Mouse (Mus musculus) spleen, adult 12 weeks (tissue): ENCODE data around the gene Rundc1.
A peak's percentile ranks its signal among the peaks of the same experiment; 100 is the strongest.
"Not testable (repeated sequence)": the region's sequence is repeated elsewhere in the genome, so short reads cannot be mapped to it uniquely, and the experiment has no call there.

ENCODE experiments used
- DNase-seq: peaks from one replicate; pipeline ENCODE4 v3.0.0; 2022; ENCODE audit warnings: low spot score

Rundc1 gene

DNA sequence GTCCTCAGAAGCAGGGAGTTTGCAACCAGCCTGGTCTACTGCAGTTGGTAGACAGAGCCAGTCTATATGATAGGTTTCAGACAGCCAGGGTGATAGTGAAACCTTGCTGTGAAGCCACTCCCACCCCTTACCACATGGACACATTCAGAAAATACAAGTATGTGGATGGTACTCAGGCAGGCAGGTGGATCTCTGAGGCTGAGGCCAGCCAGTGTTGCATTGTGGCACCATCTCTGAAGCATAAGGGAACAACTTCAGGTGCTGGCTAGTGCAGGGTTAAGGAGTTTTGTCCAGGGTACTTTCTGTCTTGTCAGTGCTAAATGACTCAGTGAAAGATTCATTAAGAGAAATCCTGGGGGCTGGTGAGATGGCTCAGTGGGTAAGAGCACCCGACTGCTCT lies 21.4 kb downstream of the Rundc1 start:
- no peak for DNase-seq

DNA sequence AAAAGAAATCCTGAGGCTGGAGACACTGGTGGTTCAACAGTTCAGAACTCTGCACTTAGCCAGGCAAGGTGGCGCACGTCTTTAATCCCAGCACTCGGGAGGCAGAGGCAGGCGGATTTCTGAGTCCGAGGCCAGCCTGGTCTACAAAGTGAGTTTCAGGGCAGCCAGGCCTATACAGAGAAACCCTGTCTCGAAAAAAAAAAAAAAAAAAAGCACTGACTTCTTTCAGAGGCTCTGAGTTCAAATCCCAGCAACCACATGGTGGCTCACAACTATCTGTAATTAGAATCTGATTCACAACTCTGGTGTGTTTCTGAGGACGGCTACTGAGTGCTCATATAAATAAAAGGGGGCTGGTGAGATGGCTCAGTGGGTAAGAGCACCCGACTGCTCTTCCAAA lies 22.0 kb downstream of the Rundc1 start:
- DNase-seq = not testable (repeated sequence)

DNA sequence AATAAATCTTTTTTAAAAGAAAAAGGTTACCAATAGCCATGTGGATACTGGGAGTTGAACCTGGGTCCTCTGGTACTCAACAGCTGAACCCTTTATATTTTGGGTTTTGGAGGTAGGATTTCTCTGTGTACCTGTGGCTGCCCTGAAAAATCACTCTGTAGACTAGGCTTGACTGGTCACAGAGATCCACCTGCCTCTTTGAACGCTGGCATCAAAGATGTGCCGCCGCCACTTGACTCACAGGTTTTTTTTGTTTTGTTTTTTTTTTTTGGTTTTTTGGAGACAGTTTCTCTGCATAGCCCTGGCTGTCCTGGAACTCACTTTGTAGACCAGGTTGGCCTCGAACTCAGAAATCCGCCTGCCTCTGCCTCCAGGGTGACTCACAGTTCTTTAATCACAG lies 22.9 kb downstream of the Rundc1 start:
- no peak for DNase-seq

DNA sequence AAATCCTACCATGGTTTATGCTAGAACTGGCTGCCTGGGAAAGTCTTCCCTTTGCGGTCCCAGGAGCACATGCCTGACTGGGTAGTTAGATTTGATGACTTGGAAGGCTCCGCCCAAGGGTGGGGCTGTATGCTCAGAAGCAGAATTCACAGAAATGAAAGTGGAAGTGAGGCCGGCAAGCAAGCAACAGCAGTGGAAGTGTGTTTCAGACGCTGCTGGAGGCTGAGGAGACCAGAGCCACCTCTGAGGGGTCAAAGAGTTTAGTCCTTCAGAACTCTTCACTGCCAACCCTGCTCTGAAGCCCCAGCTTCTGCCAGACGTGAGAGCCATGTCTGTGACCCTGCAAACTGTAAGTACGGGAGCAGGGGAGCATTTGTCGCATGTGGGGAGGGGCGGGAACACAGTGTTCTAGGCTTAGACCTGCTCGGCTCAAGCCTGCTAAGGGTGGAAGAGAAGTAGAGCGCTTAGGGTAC lies 23.4 kb downstream of the Rundc1 start, which contains the start of gene Ifi35:
TSS of gene Ifi35 (plus strand) at position 134 of the 473 bp plus-strand sequence.
- peak; percentile 72 for DNase-seq

GRCm38 (mm10) chr11:101448899-101449298 lies 24.0 kb downstream of the Rundc1 start:
- no peak for DNase-seq

DNA sequence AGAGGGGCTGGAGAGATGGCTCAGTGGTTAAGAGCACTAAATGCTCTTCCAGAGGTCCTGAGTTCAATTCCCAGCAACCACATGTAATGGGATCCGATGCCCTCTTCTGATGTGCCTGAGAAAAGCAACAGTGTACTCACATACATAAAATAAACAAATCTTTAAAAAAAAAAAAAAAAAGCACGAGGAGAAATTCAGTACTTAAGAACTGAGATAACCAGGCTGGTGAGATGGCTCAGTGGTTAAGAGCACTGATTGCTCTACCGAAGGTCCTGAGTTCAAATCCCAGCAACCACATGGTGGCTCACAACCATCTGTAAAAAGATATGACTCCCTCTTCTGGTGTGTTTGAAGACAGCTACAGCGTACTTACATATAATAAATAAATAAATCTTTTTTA lies 24.7 kb downstream of the Rundc1 start:
- DNase-seq = not testable (repeated sequence)

DNA sequence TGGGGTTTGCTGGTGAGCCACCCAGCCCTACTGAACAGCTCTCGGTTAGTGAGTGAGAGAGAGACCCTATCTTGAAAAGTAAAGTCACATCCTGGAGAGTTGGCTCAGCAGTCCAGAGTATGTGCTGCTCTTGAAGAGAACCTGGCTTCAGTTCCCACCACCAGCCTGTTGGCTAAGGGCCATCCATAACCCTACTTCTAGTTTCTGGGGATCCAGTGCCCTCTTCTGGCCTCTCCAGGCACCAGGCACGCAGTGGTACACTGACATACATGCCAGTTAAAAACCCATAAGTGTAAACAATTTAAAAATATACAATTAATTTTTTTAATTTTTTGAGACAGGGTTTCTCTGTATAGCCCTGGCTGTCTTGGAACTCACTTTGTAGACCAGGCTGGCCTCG lies 25.5 kb downstream of the Rundc1 start:
- no peak for DNase-seq

- no peak for DNase-seq
Observed at GRCm38 (mm10) chr11:101451536-101451935, 26.7 kb downstream of the Rundc1 start.

DNA sequence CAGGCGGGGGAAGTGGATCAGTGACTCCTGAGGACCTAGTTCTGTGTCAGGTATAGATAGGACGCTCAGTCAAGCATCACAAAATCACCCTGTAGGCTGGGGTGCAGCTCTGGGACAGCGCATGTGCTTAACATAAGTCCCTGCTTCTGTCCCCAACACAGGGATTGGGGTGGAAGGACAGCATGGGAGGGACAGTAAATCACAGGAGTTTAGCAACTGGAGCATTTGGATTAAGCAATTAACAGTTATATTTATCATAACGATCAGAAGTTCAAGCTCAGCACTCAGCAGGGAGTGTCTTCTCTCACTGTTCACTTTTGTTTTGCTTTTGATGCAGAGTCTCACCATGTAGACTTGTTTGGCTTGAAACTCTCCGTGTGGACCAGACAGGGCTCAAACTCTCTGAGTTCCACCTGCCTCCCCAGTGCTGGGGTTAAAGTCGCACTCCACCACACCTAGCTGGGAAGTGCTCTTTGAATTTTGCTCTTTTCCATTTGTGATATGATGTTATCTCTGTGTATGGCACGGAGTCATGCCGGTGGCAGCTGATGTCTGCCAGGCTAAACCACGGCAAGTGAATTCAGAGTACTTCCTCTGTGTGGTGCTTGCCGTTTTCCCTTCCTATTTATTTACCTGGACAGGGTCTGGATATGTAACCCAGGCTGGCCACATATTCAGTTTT lies 27.3 kb downstream of the Rundc1 start:
- no peak for DNase-seq

DNA sequence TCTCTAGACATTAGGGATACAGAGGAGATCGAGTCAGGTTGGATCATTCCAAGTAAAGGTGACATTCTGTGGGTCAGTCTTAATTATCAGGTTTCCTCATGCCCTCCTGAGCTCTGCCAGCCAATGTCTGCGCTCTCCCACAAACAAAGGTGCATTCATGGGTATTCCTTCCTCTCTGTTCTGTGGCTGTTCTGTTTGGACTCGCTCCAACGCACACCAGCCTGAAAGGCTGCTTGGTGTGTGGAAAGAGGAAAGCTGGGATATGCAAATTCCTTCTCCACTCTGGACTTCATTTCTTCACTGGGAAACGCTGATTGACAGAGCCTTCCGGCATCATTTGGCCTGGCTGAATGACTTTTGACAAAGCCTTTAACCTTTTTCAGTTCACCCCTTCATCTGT lies 29.8 kb downstream of the Rundc1 start:
- DNase-seq = no peak

DNA sequence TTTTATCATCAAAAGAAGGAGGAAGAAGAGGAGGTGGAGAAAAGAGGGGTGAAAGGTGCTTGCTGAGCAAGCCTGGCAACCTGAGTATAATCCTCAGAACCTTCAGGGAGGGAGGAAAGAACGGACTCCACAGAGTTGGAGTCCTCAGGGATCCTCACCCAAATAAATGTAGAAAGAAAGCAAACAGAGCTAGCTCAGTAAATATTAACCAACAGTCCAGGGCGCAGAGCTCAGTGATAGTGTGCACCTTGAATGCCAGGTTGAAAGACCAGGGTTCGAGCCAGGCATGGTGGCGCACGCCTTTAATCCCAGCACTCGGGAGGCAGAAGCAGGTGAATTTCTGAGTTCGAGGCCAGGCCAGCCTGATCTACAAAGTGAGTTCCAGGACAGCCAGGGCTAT lies 30.7 kb downstream of the Rundc1 start:
- DNase-seq = no peak

DNA sequence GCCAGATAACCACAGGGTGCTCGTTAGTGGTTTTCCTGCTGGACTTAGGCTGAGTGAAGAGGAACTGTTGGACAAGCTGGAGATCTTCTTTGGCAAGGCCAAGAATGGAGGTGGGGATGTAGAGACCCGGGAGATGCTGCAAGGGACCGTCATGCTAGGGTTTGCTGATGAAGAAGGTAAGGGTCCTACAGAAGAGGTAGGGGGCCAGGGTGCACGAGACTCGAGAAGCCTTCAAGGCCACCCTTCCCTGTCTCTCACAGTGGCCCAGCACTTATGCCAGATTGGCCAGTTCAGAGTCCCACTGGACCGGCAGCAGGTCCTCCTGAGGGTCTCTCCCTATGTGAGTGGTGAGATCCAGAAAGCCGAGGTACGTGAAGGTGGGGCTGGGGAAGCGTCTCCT lies 32.7 kb downstream of the Rundc1 start:
- DNase-seq = no peak

DNA sequence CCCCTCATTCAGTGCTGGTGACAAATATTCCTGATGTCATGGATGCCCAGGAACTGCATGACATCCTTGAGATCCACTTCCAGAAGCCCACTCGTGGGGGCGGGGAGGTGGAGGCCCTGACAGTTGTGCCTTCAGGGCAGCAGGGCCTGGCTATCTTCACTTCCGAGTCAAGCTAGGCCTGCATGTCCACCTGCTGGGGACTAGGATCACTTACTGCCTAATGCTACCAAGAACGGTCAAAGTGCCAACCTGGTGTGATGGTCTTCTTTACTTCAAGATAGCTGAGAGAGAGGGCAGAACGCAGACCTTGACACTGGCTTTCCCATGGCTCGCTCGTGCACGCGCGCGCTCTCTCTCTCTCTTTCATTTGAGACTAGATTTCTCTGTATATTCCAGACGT lies 33.3 kb downstream of the Rundc1 start:
- no peak for DNase-seq

GRCm38 (mm10) chr11:101459716-101460115 lies 34.8 kb downstream of the Rundc1 start:
- DNase-seq = no peak

- DNase-seq = no peak
Observed at GRCm38 (mm10) chr11:101460321-101460720, 35.4 kb downstream of the Rundc1 start.

- DNase-seq = no peak
Observed at GRCm38 (mm10) chr11:101462141-101462540, 37.3 kb downstream of the Rundc1 start.

- DNase-seq = no peak
Observed at GRCm38 (mm10) chr11:101462583-101463440, 37.9 kb downstream of the Rundc1 start.

- no peak for DNase-seq
Observed at GRCm38 (mm10) chr11:101464211-101465100, 39.6 kb downstream of the Rundc1 start, which contains the start of gene Rnd2. Gene Rnd2 (plus strand): TSS chr11:101464999.

DNA sequence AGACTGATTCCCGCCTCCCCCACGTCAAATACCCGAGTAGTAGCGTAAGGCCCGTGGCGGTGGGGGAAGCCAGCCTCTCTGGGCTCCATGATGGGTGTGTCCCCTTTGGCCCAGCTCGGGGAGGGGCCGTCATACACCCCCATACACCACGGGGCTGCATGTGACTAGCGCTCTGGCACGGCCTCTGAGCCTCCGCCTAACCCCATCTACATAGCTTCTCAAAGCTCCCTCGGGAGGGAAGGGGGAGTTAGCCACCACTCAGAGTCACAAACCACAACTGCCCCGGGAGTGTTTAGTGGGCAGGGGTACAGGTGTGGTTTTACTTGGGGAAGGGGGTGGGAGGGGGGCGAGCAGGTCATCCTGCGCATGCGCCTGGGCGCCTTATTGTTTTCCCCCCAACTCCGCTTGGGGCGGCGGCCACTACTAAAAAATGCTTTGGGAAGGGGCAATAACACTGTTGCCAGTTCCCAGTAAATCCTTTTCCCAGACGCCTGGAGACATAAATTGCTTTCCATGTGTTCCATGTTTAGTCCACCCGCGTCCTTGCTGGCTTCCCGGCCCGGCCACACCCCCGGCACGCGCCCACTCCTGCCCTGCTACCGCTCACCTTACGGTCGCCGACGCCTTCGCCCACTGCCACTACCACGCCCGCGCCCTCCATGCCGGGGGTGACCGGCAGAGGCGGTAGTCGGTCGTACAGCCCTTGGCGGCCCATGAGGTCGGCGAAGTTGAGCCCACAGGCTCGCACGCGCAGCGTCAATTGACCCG lies 40.4 kb downstream of the Rundc1 start:
- DNase-seq = peak; percentile 33

DNA sequence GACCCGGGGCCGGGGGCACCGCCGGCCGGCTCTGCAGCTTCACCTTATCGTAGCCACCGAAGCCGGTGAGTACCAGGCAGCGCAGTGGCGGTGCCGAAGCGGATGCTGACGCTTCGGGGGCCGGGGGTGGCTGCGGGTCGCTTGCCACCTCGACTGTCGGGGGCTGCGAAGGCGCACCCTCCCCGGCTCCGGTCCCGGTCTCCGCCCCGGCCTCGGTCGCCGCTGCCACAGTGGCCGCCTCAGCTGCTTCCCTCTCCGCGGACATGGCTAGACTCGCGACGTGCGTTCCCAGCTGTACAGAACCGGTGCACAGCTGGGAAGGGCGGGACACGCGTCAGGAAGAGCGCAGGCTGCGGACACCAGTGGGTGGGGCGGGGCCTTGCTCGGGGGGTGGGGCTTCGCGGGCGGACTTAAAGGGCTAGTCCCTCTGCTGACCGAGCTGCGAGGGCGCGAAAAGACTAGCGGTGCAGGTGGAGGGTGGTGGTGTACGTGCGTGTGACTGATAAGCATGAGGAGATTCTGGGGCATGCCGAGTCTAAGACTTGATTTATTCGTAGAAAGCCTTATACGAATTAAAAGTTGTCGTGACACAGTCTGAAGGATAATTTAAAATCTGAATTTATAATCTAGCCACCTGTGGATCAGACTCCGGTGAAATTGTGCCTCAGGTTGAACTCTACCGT lies 41.1 kb downstream of the Rundc1 start, which contains the start of gene Vat1:
TSS of gene Vat1 (minus strand) at position 362 of the 683 bp plus-strand sequence.
- peak; percentile 39 for DNase-seq

GRCm38 (mm10) chr11:101466552-101466950 lies 41.7 kb downstream of the Rundc1 start:
- DNase-seq = not testable (repeated sequence)
